Mouse (Mus musculus) CH12.LX (cell line): Measurements from ENCODE around the gene Enkur. TPM values are rescaled to one million over a fixed set of nuclear protein-coding genes. Genes with fewer than 3 reads are reported as not detected.

Experiments used
- DNase-seq: peaks from one replicate; pipeline ENCODE4 v3.0.0-alpha.2; 2013; ENCODE audit errors: extremely low read depth
- H3K27ac ChIP-seq: 2 replicates; pipeline ENCODE4 v1.5.1; 2012; ENCODE audit warnings: low read depth, mild to moderate bottlenecking, control low read depth, moderate library complexity; ENCODE audit not compliant: insufficient read depth
- H3K27me3 ChIP-seq: replicated peaks from 2 replicates; pipeline ENCODE3; 2012; ENCODE audit warnings: inconsistent platforms
- H3K36me3 ChIP-seq, 2 experiments: replicated peaks in 1 of 2; 2 replicates each; pipeline versions ENCODE3 to v1.6.1; 2012; ENCODE audit warnings: inconsistent platforms in 1 of 2, low read length in 1 of 2, mild to moderate bottlenecking in 1 of 2, mixed read lengths in 1 of 2, moderate library complexity in 1 of 2; ENCODE audit not compliant: control insufficient read depth in 1 of 2, insufficient read depth in 1 of 2
- H3K4me1 ChIP-seq, 2 experiments: 2 replicates each; pipeline ENCODE4 v1.6.1; 2012; ENCODE audit warnings: inconsistent platforms in 1 of 2, moderate library complexity in 1 of 2; ENCODE audit not compliant: insufficient read depth in 2 of 2, control insufficient read depth in 1 of 2
- H3K4me2 ChIP-seq: 2 replicates; pipeline ENCODE4 v1.6.1; 2012; ENCODE audit warnings: low read depth, mild to moderate bottlenecking, control low read depth; ENCODE audit not compliant: poor library complexity, insufficient read depth, severe bottlenecking
- H3K4me3 ChIP-seq, 3 experiments: fragments of 150-350 bp in 1 of 3; sonication (generic) in 1 of 3; replicated peaks in 1 of 3; 2 replicates each; pipeline versions ENCODE3 to v1.5.1; 2011 to 2012; ENCODE audit warnings: low read depth in 2 of 3, low read length in 2 of 3, mild to moderate bottlenecking in 2 of 3, moderate library complexity in 2 of 3, control low read depth in 1 of 3, improper control_type of control experiment in 1 of 3, inconsistent platforms in 1 of 3, mixed read lengths in 1 of 3; ENCODE audit not compliant: poor library complexity in 1 of 3
- H3K79me2 ChIP-seq: replicated peaks from 2 replicates; pipeline ENCODE4 v1.6.1; 2012; ENCODE audit warnings: mild to moderate bottlenecking, moderate library complexity; ENCODE audit not compliant: control insufficient read depth, poor library complexity, insufficient read depth, severe bottlenecking; ENCODE audit errors: extremely low read depth
- H3K9ac ChIP-seq: 2 replicates; pipeline ENCODE4 v1.6.1; 2012; ENCODE audit warnings: low read depth, mild to moderate bottlenecking, control low read depth, moderate library complexity; ENCODE audit not compliant: insufficient read depth
- H3K9me3 ChIP-seq: replicated peaks from 2 replicates; pipeline ENCODE3; 2012; ENCODE audit warnings: low read length, inconsistent platforms, mixed read lengths
- ELF1 ChIP-seq: IDR thresholded peaks from 2 replicates; pipeline ENCODE4 v1.6.1; 2014; ENCODE audit warnings: low read depth, mild to moderate bottlenecking, inconsistent platforms, low read length, improper control_type of control experiment
- EP300 ChIP-seq: IDR thresholded peaks from 2 replicates; pipeline ENCODE4 v1.6.1; 2011; ENCODE audit warnings: low read length, improper control_type of control experiment
- GABPA ChIP-seq: IDR thresholded peaks from 2 replicates; pipeline ENCODE4 v1.6.1; 2012; ENCODE audit warnings: low read depth, low read length, improper control_type of control experiment, inconsistent platforms; ENCODE audit not compliant: insufficient replicate concordance
- HCFC1 ChIP-seq: IDR thresholded peaks from 2 replicates; pipeline ENCODE4 v1.6.1; 2012; ENCODE audit warnings: low read depth, mild to moderate bottlenecking, inconsistent platforms, low read length, improper control_type of control experiment
- JUN ChIP-seq: IDR thresholded peaks from 2 replicates; pipeline ENCODE4 v1.6.1; 2011; ENCODE audit warnings: low read depth, mild to moderate bottlenecking, low read length, improper control_type of control experiment, moderate library complexity; ENCODE audit not compliant: insufficient read depth
- JUND ChIP-seq: conservative IDR thresholded peaks from 2 replicates; pipeline ENCODE4 v1.6.1; 2011; ENCODE audit warnings: low read depth, low read length, improper control_type of control experiment
- MAX ChIP-seq: IDR thresholded peaks from 2 replicates; pipeline ENCODE4 v1.6.1; 2011; ENCODE audit warnings: low read length, improper control_type of control experiment
- MEF2A ChIP-seq: IDR thresholded peaks from 2 replicates; pipeline ENCODE4 v1.6.1; 2014; ENCODE audit warnings: low read depth, mild to moderate bottlenecking, inconsistent platforms, low read length, improper control_type of control experiment, borderline replicate concordance
- MXI1 ChIP-seq: IDR thresholded peaks from 2 replicates; pipeline ENCODE4 v1.6.1; 2011; ENCODE audit warnings: mild to moderate bottlenecking, low read depth, low read length, improper control_type of control experiment
- MYC ChIP-seq: IDR thresholded peaks from 2 replicates; pipeline ENCODE4 v1.6.1; 2011; ENCODE audit warnings: low read depth, mild to moderate bottlenecking, improper control_type of control experiment, low read length
- NELFE ChIP-seq: IDR thresholded peaks from 2 replicates; pipeline ENCODE4 v1.6.1; 2011; ENCODE audit warnings: low read depth, low read length, improper control_type of control experiment
- NRF1 ChIP-seq: IDR thresholded peaks from 2 replicates; pipeline ENCODE4 v1.6.1; 2014; ENCODE audit warnings: low read depth, mild to moderate bottlenecking, inconsistent platforms, low read length, improper control_type of control experiment, moderate library complexity
- PAX5 ChIP-seq: IDR thresholded peaks from 2 replicates; pipeline ENCODE4 v1.6.1; 2012; ENCODE audit warnings: low read length, inconsistent platforms, mixed read lengths
- POLR2A ChIP-seq: IDR thresholded peaks from 2 replicates; pipeline ENCODE4 v1.6.1; 2011; ENCODE audit warnings: low read depth, mild to moderate bottlenecking, improper control_type of control experiment, low read length
- POLR2AphosphoS2 ChIP-seq: IDR thresholded peaks from 2 replicates; pipeline ENCODE4 v1.6.1; 2011; ENCODE audit warnings: low read depth, low read length, improper control_type of control experiment
- SIN3A ChIP-seq: IDR thresholded peaks from 2 replicates; pipeline ENCODE4 v1.6.1; 2012; ENCODE audit warnings: low read length, improper control_type of control experiment, inconsistent platforms
- TBP ChIP-seq: conservative IDR thresholded peaks from 2 replicates; pipeline ENCODE4 v1.6.1; 2011; ENCODE audit warnings: low read depth, low read length, improper control_type of control experiment
- TCF12 ChIP-seq: IDR thresholded peaks from 2 replicates; pipeline ENCODE4 v1.6.1; 2014; ENCODE audit warnings: low read depth, mild to moderate bottlenecking, inconsistent platforms, low read length, improper control_type of control experiment
- ZNF384 ChIP-seq: IDR thresholded peaks from 2 replicates; pipeline ENCODE4 v1.6.1; 2012; ENCODE audit warnings: low read depth, low read length, improper control_type of control experiment, inconsistent platforms
- dilution Hi-C: fragments of 300-500 bp; cut with MboI; formaldehyde crosslinking; loops from 2 replicates; pipeline ENCODE4 v1.14.3; 2020; ENCODE audit warnings: low sequenced_read_pairs; ENCODE audit not compliant: extremely low pct_unique_long_range_greater_than_20kb, extremely low pct_ligation_motif_present
- in situ Hi-C: fragments of 300-500 bp; cut with MboI; formaldehyde crosslinking; loops from 3 replicates; pipeline ENCODE4 v1.14.3; 2019; ENCODE audit warnings: low sequenced_read_pairs, low pct_ligation_motif_present, low pct_unique_long_range_greater_than_20kb, mixed read lengths
- polyA plus RNA-seq: library from polyadenylated mRNA; unstranded; fragments of >175 nt; gene quantifications from 2 replicates; pipeline ENCODE4 v1.2.1, GENCODE M21; 2012; ENCODE audit warnings: low read depth; ENCODE audit not compliant: insufficient read length
- total RNA-seq, 2 experiments: library from RNA; depleted of rRNA; stranded (reverse); fragments of 300-350 nt in 1 of 2; fragments of >200 nt in 1 of 2; gene quantifications; 2 replicates each; pipeline ENCODE4 v1.2.3; 2012 to 2014

Gene Enkur
- total RNA-seq (2012; rRNA removed) = 0.13 and 0.21 TPM in 2 replicates
- total RNA-seq (2014; rRNA removed) = 0.20 and 0.64 TPM in 2 replicates
- polyA plus RNA-seq = 0.39 and 0.48 TPM in 2 replicates

DNA sequence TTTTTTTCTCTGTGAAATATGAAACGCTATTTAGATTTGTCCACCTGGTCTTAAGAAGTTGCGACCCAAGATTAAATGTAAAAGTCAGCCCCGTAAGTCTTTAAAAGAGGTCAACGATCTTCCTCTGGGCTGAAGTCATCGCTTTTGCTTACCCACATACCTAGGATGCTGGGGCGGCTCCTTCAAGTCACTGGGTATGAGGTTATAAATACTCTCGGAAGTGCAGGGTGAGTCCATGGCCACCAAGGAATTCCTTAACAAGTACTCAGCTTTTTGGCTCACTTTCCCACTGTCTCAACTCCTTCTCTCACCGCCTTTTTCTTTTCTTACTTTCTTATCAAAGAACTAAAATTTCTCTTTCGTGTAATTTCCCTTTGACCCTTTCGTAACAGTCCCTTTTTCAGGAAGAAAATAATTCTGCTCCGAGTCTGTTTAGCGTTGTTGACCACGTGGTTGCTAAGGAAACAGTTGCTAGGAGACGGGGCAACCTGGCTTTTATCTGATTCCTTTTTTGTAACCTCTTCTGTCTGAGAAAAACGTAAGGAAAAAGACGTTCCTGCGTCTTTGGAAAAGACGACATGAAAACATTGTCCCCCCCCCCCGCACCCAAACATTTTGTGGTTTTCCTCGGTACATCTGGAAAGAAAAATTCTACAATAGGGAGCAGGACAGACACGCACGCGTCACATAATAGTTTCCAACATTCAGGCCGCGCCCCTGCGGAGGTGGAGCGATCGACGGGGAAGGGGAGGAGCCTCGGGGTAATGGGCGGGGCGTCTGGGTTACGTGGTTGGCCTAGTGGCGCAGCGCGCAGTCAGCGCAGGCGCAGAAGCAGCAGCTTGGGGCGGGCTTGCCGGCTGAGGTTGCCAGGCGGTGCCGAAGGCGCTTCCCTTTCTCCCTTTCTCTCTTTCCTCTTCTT, at the start of gene Enkur, which contains the start of gene Thnsl1:
Enkur (minus strand) TSS at position 454 of the 919 bp plus-strand sequence.
Thnsl1 (plus strand) TSS at position 813 of the 919 bp plus-strand sequence.
- TF ChIP-seq ELF1 (no peak; the same call in 1 of the 2 replicates), MAX (0 out of 2 replicates have a peak, but pooled peaks have one; percentile 70), NRF1 (peak; percentile 87), TCF12 (peak; percentile 73), ZNF384 (no peak), MEF2A (peak; percentile 36; the same call in 1 of the 2 replicates), MYC (0 out of 2 replicates have a peak, but pooled peaks have one; percentile 62), NELFE (peak; percentile 91), EP300 (0 out of 2 replicates have a peak, but pooled peaks have one; percentile 14), SIN3A (peak; percentile 91), POLR2A (peak; percentile 94), MXI1 (peak; percentile 100), POLR2AphosphoS2 (no peak), HCFC1 (peak; percentile 58; the same call in 1 of the 2 replicates), JUN (no peak), TBP (peak; percentile 70)
- DNase-seq = peak; percentile 94
- no peaks in the 10 kb centered on the region for H3K9me3 ChIP-seq
- in situ Hi-C loops (no loop called here), dilution Hi-C loops (no loop called here)
- H3K4me1 ChIP-seq = peaks cover 3 to 8% of the 10 kb centered on the region in 2 experiments; a peak in 3 of 4 replicates
- H3K79me2 ChIP-seq = no peaks in the 10 kb centered on the region
- no peak within 1 kb of the TSS for H3K27ac ChIP-seq
- peak within 1 kb of the TSS; percentile 90 for H3K4me2 ChIP-seq
- peak within 1 kb of the TSS; percentile 57; the same call in 1 of the 2 replicates for H3K9ac ChIP-seq
- no peaks in the 10 kb centered on the region for H3K27me3 ChIP-seq
- H3K4me3 ChIP-seq = peak within 1 kb of the TSS; percentile 63 to 71 (median 70)
- no peaks in the 10 kb centered on the region for H3K36me3 ChIP-seq

DNA sequence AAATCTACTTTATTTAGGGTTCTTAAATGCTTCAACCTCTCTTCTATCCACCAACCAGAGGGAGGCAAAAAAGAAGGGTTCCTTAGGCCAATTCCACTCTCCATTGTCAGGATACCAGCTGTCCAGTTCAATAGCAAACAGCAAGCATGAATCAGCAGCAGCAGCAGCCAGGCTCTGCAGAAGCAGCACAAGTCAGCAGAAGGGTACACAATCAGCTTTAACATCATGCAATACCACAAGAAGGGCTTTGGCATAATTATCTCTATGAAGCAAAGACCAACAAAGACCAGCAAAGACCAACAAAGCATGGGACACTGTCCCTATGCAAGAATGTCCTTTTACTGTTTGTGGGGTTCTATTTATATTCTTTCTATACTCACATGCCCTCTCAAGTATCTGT, 49.1 kb upstream of the Enkur start:
- Histone ChIP-seq H3K9me3 (no peaks in the 10 kb centered on the region), H3K4me1 (no peaks in the 10 kb centered on the region), H3K4me3 (no peak overlapping the region), H3K27me3 (no peaks in the 10 kb centered on the region), H3K36me3 (no peaks in the 10 kb centered on the region), H3K79me2 (no peaks in the 10 kb centered on the region), H3K4me2 (no peak overlapping the region), H3K9ac (no peak overlapping the region), H3K27ac (no peak overlapping the region)
- in situ Hi-C loops = no loop called here
- TF ChIP-seq PAX5 (no peak), POLR2A (no peak), SIN3A (no peak), GABPA (no peak), HCFC1 (no peak), JUND (no peak)
- no peak for DNase-seq
- dilution Hi-C loops = no loop called here
